Mouse (Mus musculus): ENCODE results near the gene Ttc23. TPM values are rescaled to one million over a fixed set of nuclear protein-coding genes. Genes with fewer than 3 reads are reported as not detected.

The Ttc23 gene
- total and polyA plus RNA-seq, 3 experiments = 0.89 to 2.5 (median 0.93) TPM

- Histone ChIP-seq H3K4me2 (ENCODE audit: insufficient read depth, low read depth, poor library complexity, severe bottlenecking) (no peak overlapping the region), H3K36me3 (replicated peaks in 1 of 2; ENCODE audit: control insufficient read depth in 1 of 2, insufficient read depth in 1 of 2, low read length in 1 of 2) (no peaks in the 10 kb centered on the region), H3K4me1 (ENCODE audit: control insufficient read depth in 1 of 2, insufficient read depth in 2 of 2) (peaks cover 0 to 3% of the 10 kb centered on the region in 2 experiments; a peak in 3 of 4 replicates), H3K27ac (ENCODE audit: insufficient read depth, low read depth) (no peak overlapping the region), H3K27me3 (replicated peaks) (peaks cover 90% of the 10 kb centered on the region), H3K9ac (ENCODE audit: insufficient read depth, low read depth) (no peak overlapping the region), H3K79me2 (replicated peaks; ENCODE audit: control insufficient read depth, extremely low read depth, insufficient read depth, poor library complexity, severe bottlenecking) (no peaks in the 10 kb centered on the region), H3K9me3 (replicated peaks; ENCODE audit: low read length) (no peaks in the 10 kb centered on the region), H3K4me3 (replicated peaks in 1 of 3; ENCODE audit: low read depth in 2 of 3, low read length in 2 of 3, poor library complexity in 1 of 3) (no peak overlapping the region)
- TF ChIP-seq BHLHE40 (IDR thresholded peaks at IDR 0.05; ENCODE audit: low read depth, low read length) (no peak), ETS1 (conservative IDR thresholded peaks at IDR 0.05; ENCODE audit: low read depth, low read length) (no peak), IRF4 (IDR thresholded peaks at IDR 0.05; ENCODE audit: low read depth, low read length) (no peak), ZC3H11A (IDR thresholded peaks at IDR 0.05; ENCODE audit: low read depth, low read length) (no peak), MAX (IDR thresholded peaks at IDR 0.05; ENCODE audit: low read length) (no peak), JUN (IDR thresholded peaks at IDR 0.05; ENCODE audit: insufficient read depth, low read depth, low read length) (no peak), E2F4 (IDR thresholded peaks at IDR 0.05; ENCODE audit: insufficient replicate concordance, low read depth, low read length) (no peak), MYC (IDR thresholded peaks at IDR 0.05; ENCODE audit: low read depth, low read length) (no peak), ELF1 (IDR thresholded peaks at IDR 0.05; ENCODE audit: low read depth, low read length) (no peak)
- in situ Hi-C loops (cut with MboI; ENCODE audit: low pct_ligation_motif_present, low pct_unique_long_range_greater_than_20kb, low sequenced_read_pairs) (loop anchor here (5.0 to 25.0 kb wide), 3 partner anchors 164 to 511 kb away; no protein-coding TSS in a partner anchor), dilution Hi-C loops (cut with MboI; ENCODE audit: extremely low pct_ligation_motif_present, extremely low pct_unique_long_range_greater_than_20kb, low sequenced_read_pairs) (no loop called here)
- DNase-seq (ENCODE audit: extremely low read depth) = no peak
Measured at GRCm38 (mm10) chr7:67801022-67801421, 153.8 kb downstream of the Ttc23 start.

DNA sequence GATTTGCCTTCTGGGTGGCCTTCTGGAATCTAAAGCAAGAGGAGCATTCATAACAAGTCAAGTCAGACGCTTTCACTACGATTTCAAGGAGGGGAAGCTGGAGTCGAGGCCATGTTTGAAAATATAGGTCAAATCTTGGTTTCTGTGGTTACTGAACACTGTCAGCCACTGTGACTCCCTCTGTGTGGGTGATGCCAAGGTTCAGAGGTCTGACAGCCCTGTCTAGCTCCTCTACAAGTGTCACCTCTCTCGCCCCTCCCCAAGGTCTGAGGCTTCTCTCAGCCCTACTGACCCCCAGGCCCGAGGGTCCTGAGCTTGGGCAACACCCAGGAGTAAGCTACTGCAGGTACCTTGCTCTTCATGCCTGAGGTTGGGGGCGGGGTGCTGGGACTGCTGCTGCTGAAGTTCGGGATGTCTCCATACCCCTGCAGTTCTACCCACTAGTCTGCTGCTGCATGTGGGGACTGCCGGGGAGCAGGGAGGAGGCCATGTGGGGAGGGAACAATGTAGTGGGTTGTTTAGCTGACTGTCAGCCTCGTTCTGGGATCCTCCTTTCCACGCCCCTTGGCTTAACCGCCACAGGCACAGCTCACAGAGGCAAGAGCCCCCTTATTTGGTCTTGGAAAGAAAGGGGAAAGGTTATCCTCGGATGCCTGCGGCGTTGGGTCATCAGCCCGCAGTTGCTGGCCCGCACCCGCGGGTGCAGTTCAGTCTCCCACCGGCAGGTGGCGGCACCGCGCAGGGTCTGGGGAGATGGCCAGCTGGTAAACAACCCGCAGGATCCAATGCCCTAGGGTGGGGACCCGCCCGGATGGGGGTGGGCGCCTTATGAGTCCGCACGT lies 156.0 kb downstream of the Ttc23 start:
- no peaks in the 10 kb centered on the region for H3K36me3 ChIP-seq (replicated peaks in 1 of 2; ENCODE audit: control insufficient read depth in 1 of 2, insufficient read depth in 1 of 2, low read length in 1 of 2)
- no peak overlapping the region for H3K4me3 ChIP-seq (replicated peaks in 1 of 3; ENCODE audit: low read depth in 2 of 3, low read length in 2 of 3, poor library complexity in 1 of 3)
- in situ Hi-C loops (cut with MboI; ENCODE audit: low pct_ligation_motif_present, low pct_unique_long_range_greater_than_20kb, low sequenced_read_pairs) = loop anchor here (5.0 to 25.0 kb wide), 3 partner anchors 162 to 509 kb away; no protein-coding TSS in a partner anchor
- dilution Hi-C loops (cut with MboI; ENCODE audit: extremely low pct_ligation_motif_present, extremely low pct_unique_long_range_greater_than_20kb, low sequenced_read_pairs) = no loop called here
- H3K9ac ChIP-seq (ENCODE audit: insufficient read depth, low read depth) = no peak overlapping the region
- H3K27ac ChIP-seq (ENCODE audit: insufficient read depth, low read depth) = no peak overlapping the region
- peaks cover 87% of the 10 kb centered on the region for H3K27me3 ChIP-seq (replicated peaks)
- H3K79me2 ChIP-seq (replicated peaks; ENCODE audit: control insufficient read depth, extremely low read depth, insufficient read depth, poor library complexity, severe bottlenecking) = no peaks in the 10 kb centered on the region
- peak overlapping the region; percentile 25; the same call in 1 of the 2 replicates for H3K4me2 ChIP-seq (ENCODE audit: insufficient read depth, low read depth, poor library complexity, severe bottlenecking)
- H3K9me3 ChIP-seq (replicated peaks; ENCODE audit: low read length) = no peaks in the 10 kb centered on the region
- peak; percentile 17 for DNase-seq (ENCODE audit: extremely low read depth)
- peaks cover 0 to 3% of the 10 kb centered on the region in 2 experiments; a peak in 3 of 4 replicates for H3K4me1 ChIP-seq (ENCODE audit: control insufficient read depth in 1 of 2, insufficient read depth in 2 of 2)
- no peak for TF ChIP-seq CHD1 (IDR thresholded peaks at IDR 0.05; ENCODE audit: low read depth, low read length)
- 0 out of 2 replicates have a peak, but pooled peaks have one; percentile 39 for TF ChIP-seq MAZ (IDR thresholded peaks at IDR 0.05; ENCODE audit: low read depth, low read length)
- TF ChIP-seq JUND (conservative IDR thresholded peaks at IDR 0.05; ENCODE audit: low read depth, low read length) = no peak
- TF ChIP-seq RCOR1 (conservative IDR thresholded peaks at IDR 0.05; ENCODE audit: low read depth, low read length) = no peak
- TF ChIP-seq CHD2 (IDR thresholded peaks at IDR 0.05; ENCODE audit: low read length) = no peak
- peak; percentile 85 for TF ChIP-seq SMC3 (IDR thresholded peaks at IDR 0.05; ENCODE audit: low read depth, low read length)
- no peak for TF ChIP-seq MXI1 (IDR thresholded peaks at IDR 0.05; ENCODE audit: low read depth, low read length)
- no peak for TF ChIP-seq MAFK (IDR thresholded peaks at IDR 0.05; ENCODE audit: insufficient replicate concordance, low read length)
- peak; percentile 37; the same call in 1 of the 2 replicates for TF ChIP-seq IRF4 (IDR thresholded peaks at IDR 0.05; ENCODE audit: low read depth, low read length)
- no peak for TF ChIP-seq ZMIZ1 (IDR thresholded peaks at IDR 0.05; ENCODE audit: low read depth, low read length)
- TF ChIP-seq NELFE (IDR thresholded peaks at IDR 0.05; ENCODE audit: low read depth, low read length) = peak; percentile 43; the same call in 1 of the 2 replicates
- TF ChIP-seq ETS1 (conservative IDR thresholded peaks at IDR 0.05; ENCODE audit: low read depth, low read length) = no peak
- 0 out of 2 replicates have a peak, but pooled peaks have one; percentile 36 for TF ChIP-seq TCF12 (IDR thresholded peaks at IDR 0.05; ENCODE audit: low read depth, low read length)
- no peak for TF ChIP-seq SIN3A (IDR thresholded peaks at IDR 0.05; ENCODE audit: low read length)
- TF ChIP-seq BHLHE40 (IDR thresholded peaks at IDR 0.05; ENCODE audit: low read depth, low read length) = peak; percentile 41; the same call in 1 of the 2 replicates
- no peak for TF ChIP-seq UBTF (IDR thresholded peaks at IDR 0.05; ENCODE audit: low read depth, low read length)
- TF ChIP-seq ELF1 (IDR thresholded peaks at IDR 0.05; ENCODE audit: low read depth, low read length) = no peak
- no peak for TF ChIP-seq HCFC1 (IDR thresholded peaks at IDR 0.05; ENCODE audit: low read depth, low read length)
- TF ChIP-seq POLR2A (IDR thresholded peaks at IDR 0.05; ENCODE audit: low read depth, low read length) = no peak
- no peak for TF ChIP-seq POLR2AphosphoS2 (IDR thresholded peaks at IDR 0.05; ENCODE audit: low read depth, low read length)
- TF ChIP-seq KAT2A (IDR thresholded peaks at IDR 0.05; ENCODE audit: insufficient replicate concordance, low read length) = no peak
- no peak for TF ChIP-seq ZNF384 (IDR thresholded peaks at IDR 0.05; ENCODE audit: low read depth, low read length)
- no peak for TF ChIP-seq JUN (IDR thresholded peaks at IDR 0.05; ENCODE audit: insufficient read depth, low read depth, low read length)
- TF ChIP-seq MAX (IDR thresholded peaks at IDR 0.05; ENCODE audit: low read length) = no peak
- no peak for TF ChIP-seq PAX5 (IDR thresholded peaks at IDR 0.05; ENCODE audit: low read length)
- peak; percentile 25; the same call in 1 of the 2 replicates for TF ChIP-seq ZC3H11A (IDR thresholded peaks at IDR 0.05; ENCODE audit: low read depth, low read length)
- peak; percentile 70 for TF ChIP-seq RAD21 (IDR thresholded peaks at IDR 0.05; ENCODE audit: low read depth, low read length)

All from CH12.LX (cell line).